In the genomic region with DNA sequence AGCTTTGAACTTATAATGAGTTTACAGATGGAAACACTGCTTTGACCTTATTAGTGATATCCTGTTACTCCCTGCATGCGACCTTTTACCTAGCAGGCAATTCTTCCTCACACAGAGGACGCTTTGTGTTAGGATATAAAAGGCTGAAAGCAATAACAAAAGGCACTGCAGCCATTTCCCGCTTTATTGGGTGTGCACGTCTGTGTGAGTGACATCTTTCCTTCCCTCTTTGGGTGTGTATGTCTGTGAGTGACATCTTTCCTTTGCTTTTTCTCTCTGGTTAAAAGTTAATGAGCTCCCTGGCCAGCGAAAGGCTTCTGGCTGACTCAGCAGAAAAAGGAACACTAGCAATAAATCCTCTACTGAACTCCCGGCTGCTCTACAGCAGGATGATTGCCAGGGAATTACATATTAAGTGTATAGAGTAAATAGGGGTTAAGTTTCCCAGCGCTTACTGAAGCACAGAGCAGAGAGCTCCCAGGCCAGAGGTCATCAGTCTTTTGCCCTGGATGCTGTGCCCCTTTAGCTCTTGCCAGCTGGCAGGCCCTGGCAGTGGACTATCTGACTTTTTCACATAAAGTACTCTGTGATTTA, we compare ENCODE assay signal across 19 mouse cellular contexts. TPM values are rescaled to one million over a fixed set of nuclear protein-coding genes. Genes with fewer than 3 reads are reported as not detected.
DNase-seq lines count a peak whose midpoint lies in the region; ATAC-seq and TF ChIP-seq lines count a peak whose summit lies in the region.
"Had no signal": no experiment of that assay in that cellular context is flagged by ENCODE, and none has a peak within 500 bp of the region (broad histone marks: within the 10 kb centered on the region; RNA-seq: fewer than 3 reads in every experiment).

No protein-coding gene starts in this region.

- H3K4me3 ChIP-seq in liver, adult 2 months (ENCODE audit: insufficient read depth, low read depth, low read length) = no peak overlapping the region
- H3K4me3 ChIP-seq in liver, embryonic 11.5 days (ENCODE audit: low read depth, low read length) = no peak overlapping the region
- no peak overlapping the region for H3K4me3 ChIP-seq in intestine, embryonic 15.5 days (replicated peaks)
- no peak overlapping the region for H3K4me3 ChIP-seq in kidney, embryonic 14.5 days (ENCODE audit: low read length)
- H3K4me3 ChIP-seq: embryonic facial prominence, embryonic 15.5 days; forebrain, embryonic 10.5 days; heart, embryonic 13.5 days; liver, embryonic 13.5 days; midbrain, embryonic 15.5 days had no signal

- H3K9me3 ChIP-seq in liver, embryonic 11.5 days (ENCODE audit: control insufficient read depth, low read length) = no peaks in the 10 kb centered on the region
- H3K9me3 ChIP-seq in intestine, embryonic 15.5 days = no peaks in the 10 kb centered on the region
- H3K9me3 ChIP-seq in kidney, embryonic 14.5 days (ENCODE audit: control insufficient read depth, low read length) = no peaks in the 10 kb centered on the region
- H3K9me3 ChIP-seq: embryonic facial prominence, embryonic 15.5 days; forebrain, embryonic 10.5 days; heart, embryonic 13.5 days; liver, embryonic 13.5 days; midbrain, embryonic 15.5 days had no signal

- no peak for ATAC-seq in liver, embryonic 11.5 days (replicated peaks; ENCODE audit: low FRiP score)
- peak; percentile 75 for ATAC-seq in intestine, embryonic 15.5 days
- peak; percentile 64; the same call in 1 of the 2 replicates for ATAC-seq in kidney, embryonic 14.5 days (ENCODE audit: low FRiP score, low TSS enrichment)
- ATAC-seq: hindbrain, embryonic 16.5 days; midbrain, embryonic 15.5 days had no signal

- no peaks in the 10 kb centered on the region for H3K27me3 ChIP-seq in liver, adult 2 months (ENCODE audit: control insufficient read depth, insufficient read depth, low read length)
- no peaks in the 10 kb centered on the region for H3K27me3 ChIP-seq in liver, embryonic 11.5 days (replicated peaks; ENCODE audit: control insufficient read depth, insufficient read depth, low read length)
- no peaks in the 10 kb centered on the region for H3K27me3 ChIP-seq in intestine, embryonic 15.5 days (replicated peaks)
- H3K27me3 ChIP-seq in kidney, embryonic 14.5 days (ENCODE audit: control insufficient read depth, insufficient read depth, low read length) = no peaks in the 10 kb centered on the region
- H3K27me3 ChIP-seq: embryonic facial prominence, embryonic 15.5 days; heart, embryonic 13.5 days; liver, embryonic 13.5 days; midbrain, embryonic 15.5 days had no signal

- peak; percentile 88 for DNase-seq in liver, adult 2 months (ENCODE audit: extremely low read depth, low read depth, low spot score)
- no peak for DNase-seq in liver, embryonic 11.5 days (ENCODE audit: low spot score)
- peak; percentile 12 for DNase-seq in mesoderm, embryonic 11.5 days (ENCODE audit: low read depth, low spot score)
- no peak for DNase-seq in gastrocnemius, postnatal 36 days
- no peak for DNase-seq in gastrocnemius, postnatal 4 days (ENCODE audit: low spot score in 2 of 2)
- no peak for DNase-seq in gastrocnemius, postnatal 10 days
- DNase-seq: cerebellum, adult 9-10 months; heart, postnatal 36 days; left cerebral cortex, postnatal 4 days; liver, embryonic 13.5 days had no signal

- WGBS in liver, adult 2 months = 21% methylated on average over 7 of the region's 7 CpGs
- WGBS in liver, embryonic 11.5 days = 80% methylated on average over 7 of the region's 7 CpGs
- 40% methylated on average over 7 of the region's 7 CpGs for WGBS in intestine, embryonic 15.5 days
- 30% methylated on average over 7 of the region's 7 CpGs for WGBS in kidney, embryonic 14.5 days

- no peak overlapping the region for H3K4me2 ChIP-seq in liver, embryonic 11.5 days
- H3K4me2 ChIP-seq in intestine, embryonic 15.5 days (replicated peaks) = no peak overlapping the region
- no peak overlapping the region for H3K4me2 ChIP-seq in kidney, embryonic 14.5 days (replicated peaks; ENCODE audit: low read depth, low read length)
- H3K4me2 ChIP-seq: embryonic facial prominence, embryonic 15.5 days; heart, embryonic 13.5 days; liver, embryonic 13.5 days; midbrain, embryonic 15.5 days had no signal

- peak overlapping the region; percentile 47 for H3K27ac ChIP-seq in liver, adult 2 months (replicated peaks; ENCODE audit: insufficient read depth, low read depth, low read length)
- no peak overlapping the region for H3K27ac ChIP-seq in liver, embryonic 11.5 days (ENCODE audit: low read depth, low read length)
- 0 out of 2 replicates have a peak overlapping the region, but pooled peaks have one; percentile 36 for H3K27ac ChIP-seq in intestine, embryonic 15.5 days
- H3K27ac ChIP-seq in kidney, embryonic 14.5 days (ENCODE audit: low read depth, low read length) = no peak overlapping the region
- H3K27ac ChIP-seq: embryonic facial prominence, embryonic 15.5 days; forebrain, embryonic 10.5 days; heart, embryonic 13.5 days; liver, embryonic 13.5 days; midbrain, embryonic 15.5 days had no signal

- TF ChIP-seq CTCF in liver, adult 2 months (IDR thresholded peaks at IDR 0.05; ENCODE audit: low read depth, low read length) = no peak

- intact Hi-C loops in gastrocnemius, postnatal 36 days (cut with DNase I) = no loop called here

- peaks cover 55% of the 10 kb centered on the region for H3K36me3 ChIP-seq in liver, adult 2 months (ENCODE audit: control insufficient read depth, insufficient read depth, low read length)
- H3K36me3 ChIP-seq in liver, embryonic 11.5 days (ENCODE audit: control insufficient read depth, insufficient read depth, low read length) = peaks cover 43% of the 10 kb centered on the region
- peaks cover 15% of the 10 kb centered on the region for H3K36me3 ChIP-seq in intestine, embryonic 15.5 days
- peaks cover 73% of the 10 kb centered on the region for H3K36me3 ChIP-seq in kidney, embryonic 14.5 days (ENCODE audit: control insufficient read depth, insufficient read depth, low read length)

- H3K79me2 ChIP-seq in liver, adult 2 months (ENCODE audit: control insufficient read depth, insufficient read depth, low read length) = no peaks in the 10 kb centered on the region

- no peak overlapping the region for H3K9ac ChIP-seq in liver, adult 2 months (ENCODE audit: low read depth, low read length)
- no peak overlapping the region for H3K9ac ChIP-seq in liver, embryonic 11.5 days (ENCODE audit: low read depth, low read length)
- H3K9ac ChIP-seq in intestine, embryonic 15.5 days = no peak overlapping the region
- H3K9ac ChIP-seq in kidney, embryonic 14.5 days (ENCODE audit: low read depth, low read length) = no peak overlapping the region
- H3K9ac ChIP-seq: embryonic facial prominence, embryonic 15.5 days; heart, embryonic 13.5 days; liver, embryonic 13.5 days; midbrain, embryonic 15.5 days had no signal

- peaks cover 5% of the 10 kb centered on the region; the same call in 1 of the 2 replicates for H3K4me1 ChIP-seq in liver, adult 2 months (ENCODE audit: control insufficient read depth, insufficient read depth, low read length)
- no peaks in the 10 kb centered on the region for H3K4me1 ChIP-seq in liver, embryonic 11.5 days (replicated peaks; ENCODE audit: control insufficient read depth, insufficient read depth, low read length)
- H3K4me1 ChIP-seq in intestine, embryonic 15.5 days (replicated peaks) = peaks cover 4% of the 10 kb centered on the region; the same call in 1 of the 2 replicates
- H3K4me1 ChIP-seq in kidney, embryonic 14.5 days (ENCODE audit: control insufficient read depth, insufficient read depth, low read length) = no peaks in the 10 kb centered on the region
- H3K4me1 ChIP-seq: embryonic facial prominence, embryonic 15.5 days; heart, embryonic 13.5 days; liver, embryonic 13.5 days; midbrain, embryonic 15.5 days had no signal

- TF ChIP-seq POLR2A in liver, adult 2 months (IDR thresholded peaks at IDR 0.05; ENCODE audit: extremely low read depth, insufficient read depth, low read length) = no peak

RNA-seq across cellular contexts. Expression of a gene that starts 7.6 kb away (rescaled TPM):
- 28.1 and 34.2 TPM in 2 replicates for total RNA-seq in liver, adult 2 months (2014; rRNA removed)
- polyA plus RNA-seq in liver, adult 2 months (2012; rRNA removed) = 20.1 and 21.7 TPM in 2 replicates
- 48.6 and 51.9 TPM in 2 replicates for polyA plus RNA-seq in liver, embryonic 11.5 days (2014; fragmentation: Nextera tagmentation; extraction: Ambion mirVana)
- 116 and 124 TPM in 2 replicates for polyA plus RNA-seq in intestine, embryonic 15.5 days (2015; fragmentation: Nextera tagmentation; extraction: Ambion mirVana)
- 67.7 and 86.5 TPM in 2 replicates for polyA plus RNA-seq in kidney, embryonic 14.5 days (2014; fragmentation: Nextera tagmentation; extraction: Ambion mirVana)
- total RNA-seq in gastrocnemius, postnatal 36 days (2021) = 1 to 10 TPM; 7.2 to 8.0 TPM
- total RNA-seq in gastrocnemius, postnatal 4 days (2021) = 10 to 100 TPM; 27.0 to 34.9 TPM
- total RNA-seq in gastrocnemius, postnatal 10 days (2021) = 10 to 100 TPM; 20.0 to 23.6 TPM

RNA-seq across cellular contexts. Expression of a gene that starts 38.7 kb away (rescaled TPM):
- 6.0 and 6.9 TPM in 2 replicates for total RNA-seq in liver, adult 2 months (2014; rRNA removed)
- 5.9 and 7.9 TPM in 2 replicates for polyA plus RNA-seq in liver, adult 2 months (2012; rRNA removed)
- 6.1 and 6.3 TPM in 2 replicates for polyA plus RNA-seq in liver, embryonic 11.5 days (2014; fragmentation: Nextera tagmentation; extraction: Ambion mirVana)
- 14.8 and 16.3 TPM in 2 replicates for polyA plus RNA-seq in intestine, embryonic 15.5 days (2015; fragmentation: Nextera tagmentation; extraction: Ambion mirVana)
- 5.5 and 10.4 TPM in 2 replicates for polyA plus RNA-seq in kidney, embryonic 14.5 days (2014; fragmentation: Nextera tagmentation; extraction: Ambion mirVana)
- 1 to 10 TPM; 2.5 to 2.8 TPM for total RNA-seq in gastrocnemius, postnatal 36 days (2021)
- 1 to 10 TPM; 6.1 to 6.5 TPM for total RNA-seq in gastrocnemius, postnatal 4 days (2021)
- 1 to 10 TPM; 3.4 to 5.3 TPM for total RNA-seq in gastrocnemius, postnatal 10 days (2021)

RNA-seq across cellular contexts. Expression of a gene that starts 38.8 kb away (rescaled TPM):
- total RNA-seq in liver, adult 2 months (2014; rRNA removed) = 0.92 and 1.1 TPM in 2 replicates
- polyA plus RNA-seq in liver, adult 2 months (2012; rRNA removed) = 0.76 and 1.5 TPM in 2 replicates
- polyA plus RNA-seq in liver, embryonic 11.5 days (2014; fragmentation: Nextera tagmentation; extraction: Ambion mirVana) = 12.0 and 13.5 TPM in 2 replicates
- 8.4 and 9.8 TPM in 2 replicates for polyA plus RNA-seq in intestine, embryonic 15.5 days (2015; fragmentation: Nextera tagmentation; extraction: Ambion mirVana)
- 9.2 and 11.4 TPM in 2 replicates for polyA plus RNA-seq in kidney, embryonic 14.5 days (2014; fragmentation: Nextera tagmentation; extraction: Ambion mirVana)
- total RNA-seq in gastrocnemius, postnatal 36 days (2021) = 1 to 10 TPM in 1 of 2 experiments, under 1 TPM in 1; 0.86 to 2.3 TPM
- 1 to 10 TPM; 3.3 to 4.8 TPM for total RNA-seq in gastrocnemius, postnatal 4 days (2021)
- total RNA-seq in gastrocnemius, postnatal 10 days (2021) = 1 to 10 TPM; 2.0 to 2.1 TPM

RNA-seq across cellular contexts. Expression of a gene that starts 46.9 kb away (rescaled TPM):
- total RNA-seq in liver, adult 2 months (2014; rRNA removed) = 0.13 and 0.46 TPM in 2 replicates
- not detected in 2 replicates for polyA plus RNA-seq in liver, adult 2 months (2012; rRNA removed)
- polyA plus RNA-seq in liver, embryonic 11.5 days (2014; fragmentation: Nextera tagmentation; extraction: Ambion mirVana) = 0.18 TPM in 1 of 2 replicates, not detected in the other
- polyA plus RNA-seq in intestine, embryonic 15.5 days (2015; fragmentation: Nextera tagmentation; extraction: Ambion mirVana) = 2.5 and 2.6 TPM in 2 replicates
- 4.4 and 6.5 TPM in 2 replicates for polyA plus RNA-seq in kidney, embryonic 14.5 days (2014; fragmentation: Nextera tagmentation; extraction: Ambion mirVana)
- total RNA-seq in gastrocnemius, postnatal 36 days (2021) = 10 to 100 TPM; 21.2 to 21.3 TPM
- 10 to 100 TPM; 28.0 to 29.7 TPM for total RNA-seq in gastrocnemius, postnatal 4 days (2021)
- 10 to 100 TPM; 30.8 to 31.1 TPM for total RNA-seq in gastrocnemius, postnatal 10 days (2021)
- total RNA-seq: megakaryocyte progenitor cell, adult 5-6 weeks; neutrophil, adult 5-6 weeks had no signal

Comparison
In these comparisons a context has a peak if more than half of its experiments do, and no peak if none do; other contexts are left out.
1. DNase-seq: peak in liver, adult 2 months (single experiment) and mesoderm, embryonic 11.5 days (single experiment); none in liver, embryonic 11.5 days (single experiment), gastrocnemius, postnatal 36 days (0 of 2), gastrocnemius, postnatal 4 days (0 of 2) and gastrocnemius, postnatal 10 days (single experiment).
2. H3K27ac ChIP-seq: peak in liver, adult 2 months (single experiment) and intestine, embryonic 15.5 days (single experiment); none in liver, embryonic 11.5 days (single experiment) and kidney, embryonic 14.5 days (single experiment).